ENCODE assay signal across 8 mouse cellular contexts in genomic region chr7:35687229-35687628, GRCm38 (mm10). TPM values are rescaled to one million over a fixed set of nuclear protein-coding genes. Genes with fewer than 3 reads are reported as not detected.
DNase-seq lines count a peak whose midpoint lies in the region; ATAC-seq lines count a peak whose summit lies in the region.

No protein-coding gene starts in this region.

- H3K4me1 ChIP-seq in hindbrain, embryonic 10.5 days (replicated peaks) = peaks cover 46% of the 10 kb centered on the region
- peaks cover 31% of the 10 kb centered on the region for H3K4me1 ChIP-seq in limb, embryonic 12.5 days (replicated peaks)
- peaks cover 3% of the 10 kb centered on the region; the same call in 1 of the 2 replicates for H3K4me1 ChIP-seq in midbrain, embryonic 14.5 days (ENCODE audit: control insufficient read depth, insufficient read depth, low read length)

- 0 out of 2 replicates have a peak, but pooled peaks cover 2% of the 10 kb centered on the region for H3K9me3 ChIP-seq in hindbrain, embryonic 10.5 days
- no peaks in the 10 kb centered on the region for H3K9me3 ChIP-seq in limb, embryonic 12.5 days
- H3K9me3 ChIP-seq in midbrain, embryonic 14.5 days (ENCODE audit: control insufficient read depth, low read length) = no peaks in the 10 kb centered on the region

- no peaks in the 10 kb centered on the region for H3K27me3 ChIP-seq in hindbrain, embryonic 10.5 days (ENCODE audit: insufficient read depth, poor library complexity, severe bottlenecking)
- H3K27me3 ChIP-seq in limb, embryonic 12.5 days = no peaks in the 10 kb centered on the region
- H3K27me3 ChIP-seq in midbrain, embryonic 14.5 days (ENCODE audit: control insufficient read depth, insufficient read depth, low read length) = no peaks in the 10 kb centered on the region

- H3K4me2 ChIP-seq in limb, embryonic 12.5 days = peak overlapping the region; percentile 36
- H3K4me2 ChIP-seq in midbrain, embryonic 14.5 days (ENCODE audit: low read length) = 0 out of 2 replicates have a peak overlapping the region, but pooled peaks have one; percentile 6

- H3K4me3 ChIP-seq in hindbrain, embryonic 10.5 days = peak overlapping the region; percentile 3; the same call in 1 of the 2 replicates
- H3K4me3 ChIP-seq in limb, embryonic 12.5 days (replicated peaks) = no peak overlapping the region
- H3K4me3 ChIP-seq in midbrain, embryonic 14.5 days (replicated peaks; ENCODE audit: low read depth, low read length) = no peak overlapping the region

- H3K9ac ChIP-seq in limb, embryonic 12.5 days (replicated peaks) = no peak overlapping the region
- H3K9ac ChIP-seq in midbrain, embryonic 14.5 days (replicated peaks; ENCODE audit: low read length) = no peak overlapping the region; the same call in 1 of the 2 replicates

- WGBS in hindbrain, embryonic 10.5 days = 23% methylated on average over 10 of the region's 10 CpGs
- 22% methylated on average over 10 of the region's 10 CpGs for WGBS in limb, embryonic 12.5 days
- WGBS in midbrain, embryonic 14.5 days = 25% methylated on average over 10 of the region's 10 CpGs

- peak overlapping the region; percentile 9; the same call in 1 of the 2 replicates for H3K27ac ChIP-seq in hindbrain, embryonic 10.5 days
- 0 out of 2 replicates have a peak overlapping the region, but pooled peaks have one; percentile 29 for H3K27ac ChIP-seq in limb, embryonic 12.5 days
- no peak overlapping the region for H3K27ac ChIP-seq in midbrain, embryonic 14.5 days (replicated peaks; ENCODE audit: low read depth, low read length)

- no peak for ATAC-seq in cerebellum, adult (ENCODE audit: insufficient number of reproducible peaks, low FRiP score, low TSS enrichment)
- no peak for ATAC-seq in limb, embryonic 12.5 days (ENCODE audit: insufficient number of reproducible peaks, insufficient read depth, low FRiP score, low TSS enrichment, low read depth)
- ATAC-seq in midbrain, embryonic 14.5 days (ENCODE audit: low FRiP score, low TSS enrichment) = no peak
- ATAC-seq in CD4-positive, CD25-positive, alpha-beta regulatory T cell, adult 4 months = no peak
- no peak for ATAC-seq in erythroid progenitor cell, adult 5-6 weeks (replicated peaks; ENCODE audit: low FRiP score, poor library complexity, severe bottlenecking)

- peak; percentile 48 to 54 for DNase-seq in cerebellum, postnatal 10 days
- peak; percentile 68 for DNase-seq in embryo, embryonic 10.5 days (ENCODE audit: low spot score)
- DNase-seq in hindbrain, embryonic 10.5 days (ENCODE audit: low spot score) = peak; percentile 32
- DNase-seq in midbrain, embryonic 14.5 days = no peak

- peaks cover 33% of the 10 kb centered on the region for H3K36me3 ChIP-seq in hindbrain, embryonic 10.5 days
- peaks cover 23% of the 10 kb centered on the region for H3K36me3 ChIP-seq in limb, embryonic 12.5 days
- H3K36me3 ChIP-seq in midbrain, embryonic 14.5 days (ENCODE audit: control insufficient read depth, insufficient read depth, low read length) = peaks cover 21% of the 10 kb centered on the region

RNA-seq across cellular contexts. Expression of gene Pdcd5, which starts 39.9 kb away (rescaled TPM):
- polyA plus RNA-seq in hindbrain, embryonic 10.5 days (2016; fragmentation: Nextera tagmentation; extraction: Ambion mirVana) = 300 and 302 TPM in 2 replicates
- polyA plus RNA-seq in limb, embryonic 12.5 days (2016; fragmentation: Nextera tagmentation; extraction: Ambion mirVana) = 327 and 339 TPM in 2 replicates
- polyA plus RNA-seq in midbrain, embryonic 14.5 days (2014; fragmentation: Nextera tagmentation; extraction: Ambion mirVana) = 238 and 295 TPM in 2 replicates
- 10 to 100 TPM; 77.3 to 77.7 TPM for polyA plus RNA-seq in CD4-positive, CD25-positive, alpha-beta regulatory T cell, adult 4 months (2017; shearing (Covaris generic))
- total RNA-seq in erythroid progenitor cell, adult 5-6 weeks (2015; ENCODE audit: low replicate concordance) = 75.3 and 96.4 TPM in 2 replicates
- total RNA-seq in erythroid progenitor cell, adult 5-6 weeks (2017; ENCODE audit: low replicate concordance) = 31.2 TPM in 1 of 2 replicates, not detected in the other
